Mouse (Mus musculus) forebrain, postnatal 0 days (tissue): ENCODE measurements around the gene Tti1. TPM values are rescaled to one million over a fixed set of nuclear protein-coding genes. Genes with fewer than 3 reads are reported as not detected.

Experiments
- ATAC-seq: fragments of 200-750 bp; cut with Nextera tagmentation; 2 replicates; pipeline ENCODE4 v1.8.0; 2017; ENCODE audit warnings: mild to moderate bottlenecking, moderate library complexity
- DNase-seq: peaks from one replicate; pipeline ENCODE4 v3.0.0-alpha.2; 2015
- H3K27ac ChIP-seq: fragments of 300-500 bp; sonication (generic); 2 replicates; pipeline ENCODE4 v1.5.1; 2014; ENCODE audit warnings: low read depth, mild to moderate bottlenecking, antibody characterized with exemption, low read length, moderate library complexity, mixed read lengths
- H3K27me3 ChIP-seq: fragments of 300-500 bp; sonication (generic); 2 replicates; pipeline ENCODE4 v1.6.1; 2014; ENCODE audit warnings: mild to moderate bottlenecking, low read length, mixed read lengths; ENCODE audit not compliant: insufficient read depth
- H3K36me3 ChIP-seq: fragments of 300-500 bp; sonication (generic); 2 replicates; pipeline ENCODE4 v1.6.1; 2014; ENCODE audit warnings: mild to moderate bottlenecking, moderate library complexity; ENCODE audit not compliant: insufficient read depth
- H3K4me1 ChIP-seq: fragments of 300-500 bp; sonication (generic); 2 replicates; pipeline ENCODE4 v1.6.1; 2014; ENCODE audit warnings: antibody characterized with exemption; ENCODE audit not compliant: insufficient read depth
- H3K4me2 ChIP-seq: fragments of 300-500 bp; sonication (generic); 2 replicates; pipeline ENCODE4 v1.6.1; 2014; ENCODE audit warnings: low read depth, mild to moderate bottlenecking, moderate library complexity
- H3K4me3 ChIP-seq: fragments of 300-500 bp; sonication (generic); 2 replicates; pipeline ENCODE4 v1.5.1; 2014; ENCODE audit warnings: low read depth, low read length, mixed read lengths
- H3K9ac ChIP-seq: fragments of 300-500 bp; sonication (generic); 2 replicates; pipeline ENCODE4 v1.6.1; 2014; ENCODE audit warnings: mild to moderate bottlenecking
- H3K9me3 ChIP-seq: fragments of 300-500 bp; sonication (generic); 2 replicates; pipeline ENCODE4 v1.6.1; 2016; ENCODE audit warnings: low read length
- CTCF ChIP-seq: sonication (generic); IDR thresholded peaks from 2 replicates; pipeline ENCODE4 v1.5.1; 2016; ENCODE audit warnings: antibody characterized with exemption, control low read depth, low read depth
- WGBS: fragments of 180-500 bp; shearing (Covaris S2); extraction: QIAGEN DNeasy Blood & Tissue Kit; methylation state at CpG from one replicate; pipeline ENCODE4 v1.1.7; 2014; 5-methylcytosine and 5-hydroxymethylcytosine counted together
- polyA plus RNA-seq: library from polyadenylated mRNA; unstranded; fragments of >200 nt; fragmentation: Nextera tagmentation; extraction: Ambion mirVana; gene quantifications from 2 replicates; pipeline ENCODE4 v1.2.1, GENCODE M21; 2015
- total RNA-seq: library from RNA; depleted of rRNA; stranded (reverse); fragments of >200 nt; gene quantifications from 2 replicates; pipeline ENCODE4 v1.2.3, GENCODE M21; 2014; rRNA removed

Tti1 gene
- total RNA-seq (17.3 and 19.9 TPM in 2 replicates), polyA plus RNA-seq (6.6 and 8.1 TPM in 2 replicates)

GRCm38 (mm10) chr2:158028354-158028863 is at the start of gene Tti1, which contains the start of gene Rprd1b:
TSS of gene Tti1 (minus strand) at chr2:158028433.
TSS of gene Rprd1b (plus strand) at chr2:158028497.
- DNase-seq: peak; percentile 98
- Histone ChIP-seq H3K4me1 (peaks cover 19% of the 10 kb centered on the region), H3K9me3 (no peaks in the 10 kb centered on the region), H3K9ac (peak within 1 kb of the TSS; percentile 69), H3K4me2 (peak within 1 kb of the TSS; percentile 85), H3K4me3 (peak within 1 kb of the TSS; percentile 74), H3K36me3 (no peaks in the 10 kb centered on the region), H3K27me3 (no peaks in the 10 kb centered on the region), H3K27ac (peak within 1 kb of the TSS; percentile 86)
- ATAC-seq: peak; percentile 97
- no peak for TF ChIP-seq CTCF
- WGBS: 1% methylated on average over 46 of the region's 52 CpGs

- no peaks in the 10 kb centered on the region for H3K27me3 ChIP-seq
- H3K9ac ChIP-seq: no peak overlapping the region
- H3K36me3 ChIP-seq: peaks cover 34% of the 10 kb centered on the region
- ATAC-seq (no peak), DNase-seq (no peak)
- no peak overlapping the region for H3K27ac ChIP-seq
- no peaks in the 10 kb centered on the region for H3K4me1 ChIP-seq
- WGBS: 34% methylated on average over 2 of the region's 2 CpGs
- no peak overlapping the region for H3K4me3 ChIP-seq
- no peak overlapping the region for H3K4me2 ChIP-seq
- no peaks in the 10 kb centered on the region for H3K9me3 ChIP-seq
- TF ChIP-seq CTCF: no peak
Measured at GRCm38 (mm10) chr2:158077981-158078380, 49.7 kb upstream of the Tti1 start.

- no peaks in the 10 kb centered on the region for H3K27me3 ChIP-seq
- no peak overlapping the region for H3K4me3 ChIP-seq
- DNase-seq: no peak
- peaks cover 44% of the 10 kb centered on the region for H3K36me3 ChIP-seq
- H3K9me3 ChIP-seq: no peaks in the 10 kb centered on the region
- no peak overlapping the region for H3K27ac ChIP-seq
- H3K4me2 ChIP-seq: no peak overlapping the region
- 78% methylated on average over 6 of the region's 6 CpGs for WGBS
- ATAC-seq: no peak
- no peaks in the 10 kb centered on the region for H3K4me1 ChIP-seq
- no peak for TF ChIP-seq CTCF
- H3K9ac ChIP-seq: no peak overlapping the region
Measured at GRCm38 (mm10) chr2:158076690-158077089, 48.5 kb upstream of the Tti1 start.

- TF ChIP-seq CTCF: no peak
- WGBS: 80% methylated on average over 5 of the region's 5 CpGs
- no peaks in the 10 kb centered on the region for H3K4me1 ChIP-seq
- no peaks in the 10 kb centered on the region for H3K9me3 ChIP-seq
- ATAC-seq (no peak), DNase-seq (no peak)
- no peak overlapping the region for H3K4me3 ChIP-seq
- H3K4me2 ChIP-seq: no peak overlapping the region
- H3K36me3 ChIP-seq: peaks cover 53% of the 10 kb centered on the region
- no peaks in the 10 kb centered on the region for H3K27me3 ChIP-seq
- H3K9ac ChIP-seq: no peak overlapping the region
- no peak overlapping the region for H3K27ac ChIP-seq
Measured at GRCm38 (mm10) chr2:158074835-158075234, 46.6 kb upstream of the Tti1 start.

GRCm38 (mm10) chr2:158071633-158071995 is 43.4 kb upstream of the Tti1 start:
- no peak for ATAC-seq
- peaks cover 57% of the 10 kb centered on the region for H3K36me3 ChIP-seq
- H3K27me3 ChIP-seq: no peaks in the 10 kb centered on the region
- no peak for DNase-seq
- no peak overlapping the region for H3K9ac ChIP-seq
- H3K9me3 ChIP-seq: no peaks in the 10 kb centered on the region
- TF ChIP-seq CTCF: no peak
- no peak overlapping the region for H3K4me3 ChIP-seq
- WGBS: 90% methylated on average over 5 of the region's 5 CpGs
- no peaks in the 10 kb centered on the region for H3K4me1 ChIP-seq
- no peak overlapping the region for H3K27ac ChIP-seq
- no peak overlapping the region for H3K4me2 ChIP-seq

GRCm38 (mm10) chr2:158070885-158071632 is 42.8 kb upstream of the Tti1 start:
- H3K4me1 ChIP-seq: no peaks in the 10 kb centered on the region
- H3K9ac ChIP-seq: no peak overlapping the region
- 0 out of 2 replicates have a peak, but pooled peaks have one; percentile 7 for TF ChIP-seq CTCF
- peaks cover 51% of the 10 kb centered on the region for H3K36me3 ChIP-seq
- DNase-seq (no peak), ATAC-seq (no peak)
- H3K4me3 ChIP-seq: no peak overlapping the region
- 87% methylated on average over 3 of the region's 3 CpGs for WGBS
- H3K27me3 ChIP-seq: no peaks in the 10 kb centered on the region
- no peak overlapping the region for H3K27ac ChIP-seq
- no peak overlapping the region for H3K4me2 ChIP-seq
- no peaks in the 10 kb centered on the region for H3K9me3 ChIP-seq

GRCm38 (mm10) chr2:158068444-158068971 is 40.3 kb upstream of the Tti1 start:
- H3K36me3 ChIP-seq: peaks cover 30% of the 10 kb centered on the region; the same call in 1 of the 2 replicates
- no peaks in the 10 kb centered on the region for H3K4me1 ChIP-seq
- no peak overlapping the region for H3K4me3 ChIP-seq
- no peak overlapping the region for H3K9ac ChIP-seq
- no peaks in the 10 kb centered on the region for H3K27me3 ChIP-seq
- no peak for DNase-seq
- no peak overlapping the region for H3K4me2 ChIP-seq
- H3K27ac ChIP-seq: no peak overlapping the region
- TF ChIP-seq CTCF: no peak
- no peak for ATAC-seq
- no peaks in the 10 kb centered on the region for H3K9me3 ChIP-seq
